Mouse (Mus musculus) forelimb bud, embryonic 11.5 days (tissue): ENCODE measurements around the gene Cerkl.

ENCODE experiments used
- DNase-seq: peaks from one replicate; pipeline ENCODE4 v3.0.0-alpha.2; 2012; ENCODE audit warnings: low read depth, low spot score

Gene Cerkl

GRCm38 (mm10) chr2:79316182-79316880, 140.3 kb downstream of the Cerkl start:
- no peak for DNase-seq

- no peak for DNase-seq
Measured at GRCm38 (mm10) chr2:79315108-79315507, 141.5 kb downstream of the Cerkl start.

GRCm38 (mm10) chr2:79312499-79312898, 144.1 kb downstream of the Cerkl start:
- DNase-seq = no peak

- DNase-seq = no peak
Measured at GRCm38 (mm10) chr2:79309454-79310118, 147.0 kb downstream of the Cerkl start.

- DNase-seq = no peak
Measured at GRCm38 (mm10) chr2:79307549-79307948, 149.0 kb downstream of the Cerkl start.

GRCm38 (mm10) chr2:79302398-79302797, 154.2 kb downstream of the Cerkl start:
- DNase-seq = no peak

GRCm38 (mm10) chr2:79292431-79292830, 164.2 kb downstream of the Cerkl start:
- no peak for DNase-seq

GRCm38 (mm10) chr2:79291922-79292321, 164.7 kb downstream of the Cerkl start:
- DNase-seq = peak; percentile 12

GRCm38 (mm10) chr2:79290149-79290548, 166.4 kb downstream of the Cerkl start:
- DNase-seq = no peak

- no peak for DNase-seq
Measured at GRCm38 (mm10) chr2:79284206-79284605, 172.4 kb downstream of the Cerkl start.
